Mouse (Mus musculus) MEL (cell line): Measurements from ENCODE around the gene Pik3ca. TPM values are rescaled to one million over a fixed set of nuclear protein-coding genes. Genes with fewer than 3 reads are reported as not detected.

Experiments
- DNase-seq: peaks from one replicate; pipeline ENCODE4 v3.0.0; 2011; ENCODE audit warnings: low read depth, low spot score
- H3K27ac ChIP-seq: 2 replicates; pipeline ENCODE4 v1.5.1; 2012; ENCODE audit warnings: low read depth, mild to moderate bottlenecking, control low read depth, low read length, moderate library complexity; ENCODE audit not compliant: control insufficient read depth
- H3K27me3 ChIP-seq, 2 experiments: fragments of 150-350 bp in 1 of 2; sonication (generic) in 1 of 2; 2 replicates each; pipeline ENCODE4 v1.6.1; 2012; ENCODE audit warnings: low read length in 2 of 2, mild to moderate bottlenecking in 2 of 2, improper control_type of control experiment in 1 of 2, moderate library complexity in 1 of 2; ENCODE audit not compliant: insufficient read depth in 2 of 2, control insufficient read depth in 1 of 2
- H3K36me3 ChIP-seq, 2 experiments: 2 replicates each; pipeline ENCODE4 v1.6.1; 2012 to 2014; ENCODE audit warnings: low read length in 2 of 2, improper control_type of control experiment in 1 of 2, inconsistent platforms in 1 of 2, mild to moderate bottlenecking in 1 of 2; ENCODE audit not compliant: insufficient read depth in 2 of 2, control insufficient read depth in 1 of 2
- H3K4me1 ChIP-seq, 2 experiments: fragments of 150-350 bp in 1 of 2; sonication (generic) in 1 of 2; 2 replicates each; pipeline ENCODE4 v1.6.1; 2012; ENCODE audit warnings: low read length in 2 of 2, improper control_type of control experiment in 1 of 2, mild to moderate bottlenecking in 1 of 2; ENCODE audit not compliant: insufficient read depth in 2 of 2, control insufficient read depth in 1 of 2
- H3K4me3 ChIP-seq, 2 experiments: fragments of 150-350 bp in 1 of 2; sonication (generic) in 1 of 2; 2 replicates each; pipeline ENCODE4 v1.5.1; 2012; ENCODE audit warnings: low read depth in 2 of 2, low read length in 2 of 2, mild to moderate bottlenecking in 2 of 2, moderate library complexity in 2 of 2, control low read depth in 1 of 2, improper control_type of control experiment in 1 of 2; ENCODE audit not compliant: control insufficient read depth in 1 of 2, insufficient read depth in 1 of 2
- H3K79me2 ChIP-seq: 2 replicates; pipeline ENCODE4 v1.6.1; 2012; ENCODE audit warnings: mild to moderate bottlenecking, low read length, moderate library complexity; ENCODE audit not compliant: control insufficient read depth, poor library complexity, insufficient read depth
- H3K9ac ChIP-seq: 2 replicates; pipeline ENCODE4 v1.6.1; 2012; ENCODE audit warnings: low read depth, mild to moderate bottlenecking, control low read depth, low read length, moderate library complexity; ENCODE audit not compliant: control insufficient read depth, poor library complexity, severe bottlenecking
- H3K9me3 ChIP-seq: fragments of 150-350 bp; sonication (generic); replicated peaks from 2 replicates; pipeline ENCODE4 v1.6.1; 2012; ENCODE audit warnings: mild to moderate bottlenecking, low read length, improper control_type of control experiment, moderate library complexity; ENCODE audit not compliant: insufficient read depth
- EP300 ChIP-seq, 2 experiments: IDR thresholded peaks; 2 replicates each; pipeline ENCODE4 v1.6.1; 2011; ENCODE audit warnings: improper control_type of control experiment in 2 of 2, low read length in 2 of 2, low read depth in 1 of 2, mild to moderate bottlenecking in 1 of 2
- ETS1 ChIP-seq: IDR thresholded peaks from 2 replicates; pipeline ENCODE4 v1.6.1; 2012; ENCODE audit warnings: low read depth, mild to moderate bottlenecking, inconsistent platforms, low read length, improper control_type of control experiment, moderate library complexity
- GATA1 ChIP-seq: IDR thresholded peaks from 2 replicates; pipeline ENCODE4 v1.6.1; 2011; ENCODE audit warnings: low read depth, low read length, improper control_type of control experiment
- MAX ChIP-seq: IDR thresholded peaks from 2 replicates; pipeline ENCODE4 v1.6.1; 2011; ENCODE audit warnings: low read length, improper control_type of control experiment
- MAZ ChIP-seq: IDR thresholded peaks from 2 replicates; pipeline ENCODE4 v1.6.1; 2012; ENCODE audit warnings: low read depth, mild to moderate bottlenecking, inconsistent platforms, low read length, improper control_type of control experiment
- MEF2A ChIP-seq: IDR thresholded peaks from 2 replicates; pipeline ENCODE4 v1.6.1; 2014; ENCODE audit warnings: low read depth, mild to moderate bottlenecking, inconsistent platforms, low read length, improper control_type of control experiment; ENCODE audit not compliant: poor library complexity, insufficient replicate concordance, severe bottlenecking; ENCODE audit errors: extremely low read depth
- MXI1 ChIP-seq: IDR thresholded peaks from 2 replicates; pipeline ENCODE4 v1.6.1; 2011; ENCODE audit warnings: mild to moderate bottlenecking, low read depth, low read length, improper control_type of control experiment
- MYB ChIP-seq: IDR thresholded peaks from 2 replicates; pipeline ENCODE4 v1.6.1; 2011; ENCODE audit warnings: mild to moderate bottlenecking, low read depth, low read length, improper control_type of control experiment
- RAD21 ChIP-seq: IDR thresholded peaks from 2 replicates; pipeline ENCODE4 v1.6.1; 2011; ENCODE audit warnings: mild to moderate bottlenecking, low read depth, low read length, improper control_type of control experiment
- USF1 ChIP-seq: IDR thresholded peaks from 2 replicates; pipeline ENCODE4 v1.6.1; 2014; ENCODE audit warnings: low read depth, mild to moderate bottlenecking, inconsistent platforms, low read length, improper control_type of control experiment, moderate library complexity
- polyA plus RNA-seq, 2 experiments: library from polyadenylated mRNA; stranded (reverse) in 1 of 2; unstranded in 1 of 2; fragments of >175 nt in 1 of 2; fragments of >200 nt in 1 of 2; gene quantifications; 2 replicates each; pipeline versions ENCODE4 v1.2.1 to v1.2.4; 2012; ENCODE audit warnings: low replicate concordance in 2 of 2, low read depth in 1 of 2; ENCODE audit not compliant: insufficient read length in 2 of 2, insufficient read depth in 1 of 2, missing spikeins in 1 of 2
- total RNA-seq: library from RNA; depleted of rRNA; stranded (reverse); fragments of 300-350 nt; gene quantifications from 2 replicates; pipeline ENCODE4 v1.2.3, GENCODE M21; 2012; rRNA removed

The Pik3ca gene
- total and polyA plus RNA-seq, 3 experiments: 11.7 to 13.1 TPM; not detected in 1

DNA sequence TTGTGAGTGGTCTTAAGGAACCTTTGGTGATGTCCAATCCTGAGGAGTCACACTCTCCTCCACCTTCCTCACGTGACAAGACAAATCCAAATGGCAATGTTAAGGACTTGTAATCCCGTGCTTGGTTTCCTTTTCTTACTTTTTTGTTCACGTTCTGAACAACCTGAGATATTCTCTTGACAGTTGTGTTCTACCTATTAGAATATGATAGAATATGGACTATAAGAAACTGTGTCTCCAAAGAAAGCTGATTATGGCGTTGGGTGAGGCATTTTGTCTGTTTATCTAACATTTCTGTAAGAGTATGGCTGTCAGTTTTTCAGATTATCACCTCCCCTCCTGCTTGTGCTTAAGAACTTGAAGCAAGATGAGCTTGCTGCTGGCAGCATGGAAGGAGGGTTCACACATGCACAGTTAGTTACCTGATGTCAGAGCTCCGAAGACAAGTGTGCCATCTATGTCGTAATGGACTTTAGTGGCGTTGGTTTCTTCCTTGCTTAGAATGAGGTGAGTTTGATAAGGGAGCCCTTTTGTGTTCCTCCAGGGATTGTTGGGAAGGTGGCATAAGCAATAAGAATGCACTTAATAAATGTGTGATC lies 115.3 kb downstream of the Pik3ca start:
- peak overlapping the region in 1 of 2 experiments; percentile 53; a peak in 1 of 4 replicates for H3K4me3 ChIP-seq
- peak overlapping the region; percentile 9; the same call in 1 of the 2 replicates for H3K9ac ChIP-seq
- H3K36me3 ChIP-seq: peaks cover 6 to 20% of the 10 kb centered on the region in 2 experiments
- DNase-seq: peak; percentile 52
- H3K79me2 ChIP-seq: peaks cover 23% of the 10 kb centered on the region
- peak; percentile 52; the same call in 1 of the 2 replicates for TF ChIP-seq USF1
- TF ChIP-seq MXI1: peak; percentile 59; the same call in 1 of the 2 replicates
- TF ChIP-seq RAD21: no peak
- TF ChIP-seq EP300 (IDR thresholded peaks at IDR 0.05; ENCODE audit: low read depth in 1 of 2, low read length in 2 of 2): peak in 1 of 2 experiments; percentile 45; a peak in 1 of 4 replicates
- no peaks in the 10 kb centered on the region for H3K9me3 ChIP-seq
- no peaks in the 10 kb centered on the region for H3K27me3 ChIP-seq
- H3K27ac ChIP-seq: peak overlapping the region; percentile 5; the same call in 1 of the 2 replicates
- peaks cover 14 to 18% of the 10 kb centered on the region in 2 experiments for H3K4me1 ChIP-seq

DNA sequence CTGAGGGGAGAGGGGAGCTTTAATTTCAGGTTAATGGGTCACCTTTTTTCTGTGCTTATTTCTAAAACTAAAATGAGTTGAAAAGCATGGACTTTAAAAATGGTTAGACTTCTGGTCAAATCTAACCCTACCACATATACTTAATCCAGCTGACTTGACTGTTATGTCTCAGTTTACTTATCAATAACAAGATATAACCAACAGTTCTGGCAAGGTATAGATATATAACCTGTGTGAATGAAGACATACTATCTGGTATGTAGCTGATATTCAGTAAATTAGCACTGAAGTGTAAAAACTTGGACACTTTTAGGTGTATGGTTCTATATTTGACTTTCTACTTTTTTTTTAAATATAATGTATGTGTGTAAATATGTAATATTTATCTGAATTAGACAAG lies 116.1 kb downstream of the Pik3ca start:
- Histone ChIP-seq H3K27ac (peak overlapping the region; percentile 0; the same call in 1 of the 2 replicates), H3K9me3 (no peaks in the 10 kb centered on the region), H3K4me1 (peaks cover 14 to 18% of the 10 kb centered on the region in 2 experiments), H3K4me3 (no peak overlapping the region), H3K36me3 (peaks cover 8 to 20% of the 10 kb centered on the region in 2 experiments), H3K27me3 (no peaks in the 10 kb centered on the region), H3K79me2 (peaks cover 23% of the 10 kb centered on the region), H3K9ac (no peak overlapping the region)
- no peak for TF ChIP-seq MEF2A
- TF ChIP-seq MAZ: no peak
- TF ChIP-seq EP300 (IDR thresholded peaks at IDR 0.05; ENCODE audit: low read depth in 1 of 2, low read length in 2 of 2): peak; percentile 58 to 82
- TF ChIP-seq GATA1: peak; percentile 38; the same call in 1 of the 2 replicates
- TF ChIP-seq ETS1: peak; percentile 49; the same call in 1 of the 2 replicates
- TF ChIP-seq MYB: peak; percentile 44; the same call in 1 of the 2 replicates
- TF ChIP-seq MAX: no peak
- no peak for DNase-seq

Other genes starting within 250 kb of the Pik3ca start
- 3.1 and 3.4 TPM in 2 replicates for gene Zmat3, start 31.7 kb upstream of the Pik3ca start, total RNA-seq
- 1 to 10 TPM in 1 of 2 experiments, not detected in 1; 4.4 TPM for gene Zmat3, start 31.7 kb upstream of the Pik3ca start, polyA plus RNA-seq
- not detected in 2 replicates for gene Kcnmb3, start 94.6 kb downstream of the Pik3ca start, total RNA-seq
- gene Kcnmb3, start 94.6 kb downstream of the Pik3ca start, polyA plus RNA-seq: not detected
- 34.1 and 34.5 TPM in 2 replicates for gene Zfp639, start 112.6 kb downstream of the Pik3ca start, total RNA-seq
- 100 to 1,000 TPM in 1 of 2 experiments, 10 to 100 TPM in 1; 35.4 to 302 TPM for gene Zfp639, start 112.6 kb downstream of the Pik3ca start, polyA plus RNA-seq
- gene Mfn1, start 131.8 kb downstream of the Pik3ca start, total RNA-seq: 20.8 and 25.5 TPM in 2 replicates
- gene Mfn1, start 131.8 kb downstream of the Pik3ca start, polyA plus RNA-seq: 10 to 100 TPM in 1 of 2 experiments, not detected in 1; 29.4 TPM
- 61.2 and 62.4 TPM in 2 replicates for gene Gnb4, start 218.9 kb downstream of the Pik3ca start, total RNA-seq
- 10 to 100 TPM in 1 of 2 experiments, not detected in 1; 49.5 TPM for gene Gnb4, start 218.9 kb downstream of the Pik3ca start, polyA plus RNA-seq